Mouse (Mus musculus): ENCODE data around the gene Agap1.

Gene Agap1

GRCm38 (mm10) chr1:89940961-89941524, 486.4 kb downstream of the Agap1 start:
- no peak for DNase-seq

- peak; percentile 49 for DNase-seq
These were observed 487.2 kb downstream of the Agap1 start for GRCm38 (mm10) chr1:89941701-89942381.

GRCm38 (mm10) chr1:89942395-89942976, 487.9 kb downstream of the Agap1 start:
- no peak for DNase-seq

- peak; percentile 90 for DNase-seq
These were observed 488.6 kb downstream of the Agap1 start for GRCm38 (mm10) chr1:89943202-89943601.
